Mouse (Mus musculus): Measurements from ENCODE around the gene Snx20. TPM values are rescaled to one million over a fixed set of nuclear protein-coding genes. Genes with fewer than 3 reads are reported as not detected.

Snx20 gene
- polyA plus RNA-seq, 1 experiment from 2014 or later: 4.2 TPM

GRCm38 (mm10) chr8:88583863-88584262 lies 52.1 kb downstream of the Snx20 start:
- DNase-seq (ENCODE audit: low spot score): no peak

GRCm38 (mm10) chr8:88580785-88581184 lies 55.1 kb downstream of the Snx20 start:
- DNase-seq (ENCODE audit: low spot score) (no peak), ATAC-seq (ENCODE audit: low read depth) (no peak)
- Histone ChIP-seq H3K27ac (replicated peaks; ENCODE audit: low read depth, low read length) (no peak overlapping the region), H3K4me1 (ENCODE audit: control insufficient read depth, insufficient read depth, low read length) (peaks cover 14% of the 10 kb centered on the region), H3K36me3 (ENCODE audit: control insufficient read depth, insufficient read depth, low read length) (peaks cover 35% of the 10 kb centered on the region; the same call in 1 of the 2 replicates), H3K4me3 (ENCODE audit: low read depth, low read length) (no peak overlapping the region), H3K9ac (ENCODE audit: low read depth, low read length) (no peak overlapping the region), H3K27me3 (replicated peaks; ENCODE audit: control insufficient read depth, insufficient read depth, low read length) (no peaks in the 10 kb centered on the region), H3K9me3 (ENCODE audit: control insufficient read depth, low read length) (no peaks in the 10 kb centered on the region), H3K4me2 (ENCODE audit: low read depth, low read length) (no peak overlapping the region)
- 90% methylated on average over 7 of the region's 7 CpGs for WGBS

More at GRCm38 (mm10) chr8:88583863-88584262, 52.1 kb downstream of the Snx20 start:
- no peak overlapping the region for H3K4me3 ChIP-seq (ENCODE audit: low read depth, low read length)
- H3K9me3 ChIP-seq (ENCODE audit: control insufficient read depth, low read length): no peaks in the 10 kb centered on the region
- H3K9ac ChIP-seq (ENCODE audit: low read depth, low read length): no peak overlapping the region
- peaks cover 44% of the 10 kb centered on the region for H3K36me3 ChIP-seq (ENCODE audit: control insufficient read depth, insufficient read depth, low read length)
- ATAC-seq (ENCODE audit: low read depth): no peak
- no peak overlapping the region for H3K27ac ChIP-seq (replicated peaks; ENCODE audit: low read depth, low read length)
- no peak overlapping the region for H3K4me2 ChIP-seq (ENCODE audit: low read depth, low read length)
- WGBS: 73% methylated on average over 3 of the region's 3 CpGs
- H3K27me3 ChIP-seq (replicated peaks; ENCODE audit: control insufficient read depth, insufficient read depth, low read length): no peaks in the 10 kb centered on the region
- no peaks in the 10 kb centered on the region for H3K4me1 ChIP-seq (ENCODE audit: control insufficient read depth, insufficient read depth, low read length)

- DNase-seq (ENCODE audit: low spot score) (no peak), ATAC-seq (ENCODE audit: low read depth) (no peak)
- Histone ChIP-seq H3K4me2 (ENCODE audit: low read depth, low read length) (no peak overlapping the region), H3K36me3 (ENCODE audit: control insufficient read depth, insufficient read depth, low read length) (peaks cover 27% of the 10 kb centered on the region; the same call in 1 of the 2 replicates), H3K4me3 (ENCODE audit: low read depth, low read length) (no peak overlapping the region), H3K27ac (replicated peaks; ENCODE audit: low read depth, low read length) (0 out of 2 replicates have a peak overlapping the region, but pooled peaks have one; percentile 6), H3K27me3 (replicated peaks; ENCODE audit: control insufficient read depth, insufficient read depth, low read length) (no peaks in the 10 kb centered on the region), H3K9me3 (ENCODE audit: control insufficient read depth, low read length) (no peaks in the 10 kb centered on the region), H3K9ac (ENCODE audit: low read depth, low read length) (no peak overlapping the region), H3K4me1 (ENCODE audit: control insufficient read depth, insufficient read depth, low read length) (peaks cover 17% of the 10 kb centered on the region)
- WGBS: 72% methylated on average over 17 of the region's 18 CpGs
These were observed 56.1 kb downstream of the Snx20 start for GRCm38 (mm10) chr8:88579668-88580330.

GRCm38 (mm10) chr8:88579246-88579645 lies 56.7 kb downstream of the Snx20 start:
- Histone ChIP-seq H3K4me1 (ENCODE audit: control insufficient read depth, insufficient read depth, low read length) (peaks cover 21% of the 10 kb centered on the region), H3K36me3 (ENCODE audit: control insufficient read depth, insufficient read depth, low read length) (peaks cover 22% of the 10 kb centered on the region; the same call in 1 of the 2 replicates), H3K4me2 (ENCODE audit: low read depth, low read length) (no peak overlapping the region), H3K4me3 (ENCODE audit: low read depth, low read length) (no peak overlapping the region), H3K27ac (replicated peaks; ENCODE audit: low read depth, low read length) (no peak overlapping the region), H3K9ac (ENCODE audit: low read depth, low read length) (no peak overlapping the region), H3K9me3 (ENCODE audit: control insufficient read depth, low read length) (no peaks in the 10 kb centered on the region), H3K27me3 (replicated peaks; ENCODE audit: control insufficient read depth, insufficient read depth, low read length) (no peaks in the 10 kb centered on the region)
- 47% methylated on average over 7 of the region's 7 CpGs for WGBS
- DNase-seq (ENCODE audit: low spot score) (no peak), ATAC-seq (ENCODE audit: low read depth) (no peak)

GRCm38 (mm10) chr8:88578413-88579175 lies 57.3 kb downstream of the Snx20 start:
- ATAC-seq (ENCODE audit: low read depth) (no peak), DNase-seq (ENCODE audit: low spot score) (peak; percentile 39)
- no peak overlapping the region for H3K4me3 ChIP-seq (ENCODE audit: low read depth, low read length)
- H3K27me3 ChIP-seq (replicated peaks; ENCODE audit: control insufficient read depth, insufficient read depth, low read length): no peaks in the 10 kb centered on the region
- peaks cover 22% of the 10 kb centered on the region; the same call in 1 of the 2 replicates for H3K36me3 ChIP-seq (ENCODE audit: control insufficient read depth, insufficient read depth, low read length)
- peaks cover 21% of the 10 kb centered on the region for H3K4me1 ChIP-seq (ENCODE audit: control insufficient read depth, insufficient read depth, low read length)
- H3K4me2 ChIP-seq (ENCODE audit: low read depth, low read length): no peak overlapping the region
- 0 out of 2 replicates have a peak overlapping the region, but pooled peaks have one; percentile 28 for H3K27ac ChIP-seq (replicated peaks; ENCODE audit: low read depth, low read length)
- no peak overlapping the region for H3K9ac ChIP-seq (ENCODE audit: low read depth, low read length)
- no peaks in the 10 kb centered on the region for H3K9me3 ChIP-seq (ENCODE audit: control insufficient read depth, low read length)
- WGBS: 67% methylated on average over 14 of the region's 14 CpGs

GRCm38 (mm10) chr8:88577666-88578065 lies 58.3 kb downstream of the Snx20 start:
- Histone ChIP-seq H3K9me3 (ENCODE audit: control insufficient read depth, low read length) (no peaks in the 10 kb centered on the region), H3K27me3 (replicated peaks; ENCODE audit: control insufficient read depth, insufficient read depth, low read length) (no peaks in the 10 kb centered on the region), H3K36me3 (ENCODE audit: control insufficient read depth, insufficient read depth, low read length) (peaks cover 22% of the 10 kb centered on the region; the same call in 1 of the 2 replicates), H3K27ac (replicated peaks; ENCODE audit: low read depth, low read length) (no peak overlapping the region), H3K4me1 (ENCODE audit: control insufficient read depth, insufficient read depth, low read length) (peaks cover 30% of the 10 kb centered on the region), H3K4me3 (ENCODE audit: low read depth, low read length) (no peak overlapping the region), H3K9ac (ENCODE audit: low read depth, low read length) (no peak overlapping the region), H3K4me2 (ENCODE audit: low read depth, low read length) (no peak overlapping the region)
- ATAC-seq (ENCODE audit: low read depth): no peak
- DNase-seq (ENCODE audit: low spot score): peak; percentile 67
- 50% methylated on average over 5 of the region's 5 CpGs for WGBS

Other genes with a start within 250 kb of the Snx20 start
- gene Nkd1, start 114.8 kb downstream of the Snx20 start, polyA plus RNA-seq (2014; fragmentation: Nextera tagmentation; extraction: Ambion mirVana): 46.4 and 50.4 TPM in 2 replicates
- 0.19 and 0.58 TPM in 2 replicates for gene Nod2, start 11.2 kb upstream of the Snx20 start, polyA plus RNA-seq (2014; fragmentation: Nextera tagmentation; extraction: Ambion mirVana)
- gene Cyld, start 60.9 kb upstream of the Snx20 start, polyA plus RNA-seq (2014; fragmentation: Nextera tagmentation; extraction: Ambion mirVana): 12.0 and 14.6 TPM in 2 replicates